Mouse (Mus musculus): ENCODE measurements around the gene Ap4m1.

- TF ChIP-seq GATA1 (IDR thresholded peaks at IDR 0.05; ENCODE audit: borderline replicate concordance, low read length) (no peak), FLI1 (IDR thresholded peaks at IDR 0.05; ENCODE audit: low read length) (no peak)
Measured at GRCm38 (mm10) chr5:138219864-138220263, 48.1 kb downstream of the Ap4m1 start.

Data from megakaryocyte, embryonic 14.5 days (primary cell).